Mouse (Mus musculus) stomach, postnatal 0 days (tissue): Measurements from ENCODE around the gene Tfr2.

Source experiments
- CTCF ChIP-seq: IDR thresholded peaks from 2 replicates; pipeline ENCODE4 v1.5.1; 2016; ENCODE audit warnings: antibody characterized with exemption, low read depth, mild to moderate bottlenecking, moderate library complexity
- EP300 ChIP-seq: optimal IDR thresholded peaks from 2 replicates; pipeline ENCODE3; 2016; ENCODE audit warnings: antibody characterized with exemption

DNA sequence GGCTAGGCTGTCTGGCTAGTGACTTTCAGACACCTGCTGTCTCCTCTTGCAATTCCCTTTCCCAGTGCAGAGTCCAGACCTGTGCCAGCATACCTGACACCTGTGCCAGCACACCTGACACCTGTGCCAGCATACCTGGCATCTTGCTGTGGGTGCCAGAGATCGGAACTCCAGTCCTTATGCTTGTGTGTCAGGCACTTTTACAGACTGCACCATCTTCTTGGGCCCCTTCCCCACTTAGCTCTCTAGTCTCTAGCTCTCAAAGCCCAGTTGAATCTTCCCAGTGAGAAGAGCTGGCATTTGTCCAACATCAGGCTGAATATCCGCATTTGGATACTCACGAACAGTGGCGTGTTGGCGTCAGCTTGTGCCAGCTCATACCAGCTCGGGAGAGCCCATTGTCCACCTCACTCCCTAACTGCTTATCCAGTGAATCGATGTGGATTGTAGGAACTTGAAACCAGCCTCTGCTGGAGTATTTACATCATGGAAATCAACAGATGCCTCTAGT lies 30.3 kb upstream of the Tfr2 start:
- no peak for TF ChIP-seq CTCF
- TF ChIP-seq EP300 = no peak
